Comparison of ENCODE assay signal across 20 mouse cellular contexts in the genomic region with DNA sequence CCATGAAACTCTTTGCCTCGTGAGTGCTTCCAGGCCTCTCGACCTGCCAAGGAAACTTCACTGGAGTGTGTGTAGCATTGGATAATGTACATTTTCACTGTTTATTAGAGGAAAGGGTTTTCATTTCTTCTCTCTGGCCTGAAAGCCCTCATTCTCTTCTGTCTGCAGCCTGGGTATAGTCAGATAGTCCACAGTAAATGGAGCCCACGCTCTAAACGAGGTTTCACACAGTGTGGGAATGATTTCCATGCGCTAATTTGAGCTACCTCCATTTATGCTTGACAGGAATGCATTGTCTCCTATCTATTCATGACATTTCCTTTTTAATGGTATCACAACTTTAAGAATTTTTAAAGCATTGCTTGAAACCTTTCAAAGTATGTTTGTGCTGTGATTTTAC.
"Had no signal": no experiment of that assay in that cellular context is flagged by ENCODE, and none has a peak within 500 bp of the region (broad histone marks: within the 10 kb centered on the region; RNA-seq: fewer than 3 reads in every experiment).

No protein-coding gene starts in this region.

- H3K9me3 ChIP-seq: heart, embryonic 10.5 days; hindbrain, embryonic 10.5 days; hindbrain, embryonic 12.5 days; intestine, embryonic 15.5 days; limb, embryonic 13.5 days; limb, embryonic 15.5 days; liver, embryonic 12.5 days had no signal

- H3K27ac ChIP-seq: gastrocnemius, adult 2 months; heart, embryonic 10.5 days; hindbrain, embryonic 10.5 days; hindbrain, embryonic 12.5 days; hindbrain, embryonic 14.5 days; intestine, embryonic 15.5 days; left cerebral cortex, adult 2 months; limb, embryonic 13.5 days; limb, embryonic 15.5 days; liver, embryonic 12.5 days; liver, embryonic 14.5 days had no signal

- H3K4me3 ChIP-seq: gastrocnemius, adult 2 months; heart, embryonic 10.5 days; heart, embryonic 12.5 days; hindbrain, embryonic 10.5 days; hindbrain, embryonic 12.5 days; intestine, embryonic 15.5 days; left cerebral cortex, adult 2 months; limb, embryonic 13.5 days; limb, embryonic 15.5 days; liver, embryonic 12.5 days had no signal

- H3K4me1 ChIP-seq: heart, embryonic 10.5 days; heart, embryonic 12.5 days; hindbrain, embryonic 10.5 days; hindbrain, embryonic 12.5 days; intestine, embryonic 15.5 days; limb, embryonic 13.5 days; limb, embryonic 15.5 days; liver, embryonic 12.5 days had no signal

- H3K9ac ChIP-seq: heart, embryonic 12.5 days; hindbrain, embryonic 12.5 days; hindbrain, embryonic 14.5 days; intestine, embryonic 15.5 days; limb, embryonic 13.5 days; limb, embryonic 15.5 days; liver, embryonic 12.5 days; liver, embryonic 14.5 days had no signal

- DNase-seq: gastrocnemius, adult 2 months; gastrocnemius, postnatal 10 days; gastrocnemius, postnatal 25 days; heart, adult 18-20 months; heart, postnatal 10 days; heart, postnatal 4 days; kidney, postnatal 10 days; layer of hippocampus, adult 9-11 months; left cerebral cortex, postnatal 4 days had no signal

- H3K36me3 ChIP-seq: heart, embryonic 10.5 days; heart, embryonic 12.5 days; hindbrain, embryonic 10.5 days; hindbrain, embryonic 12.5 days; intestine, embryonic 15.5 days; limb, embryonic 13.5 days; limb, embryonic 15.5 days; liver, embryonic 12.5 days had no signal
